Mouse (Mus musculus) heart, adult 2 months (tissue): Measurements from ENCODE around the gene Gfra1. TPM values are rescaled to one million over a fixed set of nuclear protein-coding genes. Genes with fewer than 3 reads are reported as not detected.

Source experiments
- DNase-seq, 2 experiments: peaks; one replicate each; pipeline ENCODE4 v3.0.0; 2021
- H3K27ac ChIP-seq: fragments of 200-600 bp; 2 replicates; pipeline ENCODE4 v1.8.1; 2022
- H3K27me3 ChIP-seq: fragments of 200-500 bp; 2 replicates; pipeline ENCODE4 v1.6.1; 2012; ENCODE audit warnings: mild to moderate bottlenecking, low read length, inconsistent platforms, mixed read lengths; ENCODE audit not compliant: control insufficient read depth, insufficient read depth
- H3K36me3 ChIP-seq: fragments of 200-500 bp; 2 replicates; pipeline ENCODE4 v1.6.1; 2012; ENCODE audit warnings: low read length, inconsistent platforms; ENCODE audit not compliant: control insufficient read depth, insufficient read depth
- H3K4me1 ChIP-seq: fragments of 200-500 bp; 2 replicates; pipeline ENCODE4 v1.6.1; 2011; ENCODE audit warnings: low read length; ENCODE audit not compliant: control insufficient read depth, insufficient read depth
- H3K4me3 ChIP-seq: fragments of 200-600 bp; 2 replicates; pipeline ENCODE4 v1.8.1; 2022
- H3K79me2 ChIP-seq: fragments of 200-500 bp; replicated peaks from 2 replicates; pipeline ENCODE4 v1.6.1; 2012; ENCODE audit warnings: mild to moderate bottlenecking, inconsistent platforms, low read length, moderate library complexity, mixed read lengths; ENCODE audit not compliant: control insufficient read depth, insufficient read depth
- H3K9ac ChIP-seq: fragments of 200-500 bp; 2 replicates; pipeline ENCODE4 v1.6.1; 2012; ENCODE audit warnings: low read depth, mild to moderate bottlenecking, control low read depth, inconsistent platforms, low read length, mixed read lengths
- CTCF ChIP-seq: fragments of 200-600 bp; IDR thresholded peaks from 2 replicates; pipeline ENCODE4 v1.8.1; 2022; ENCODE audit warnings: antibody characterized with exemption, mild to moderate bottlenecking, moderate library complexity
- EP300 ChIP-seq: fragments of 200-500 bp; IDR thresholded peaks from 2 replicates; pipeline ENCODE4 v1.6.1; 2011; ENCODE audit warnings: low read depth, low read length, control low read depth; ENCODE audit not compliant: insufficient read depth
- POLR2A ChIP-seq: fragments of 200-500 bp; IDR thresholded peaks from 2 replicates; pipeline ENCODE4 v1.6.1; 2011; ENCODE audit warnings: mild to moderate bottlenecking, low read depth, low read length, control low read depth; ENCODE audit not compliant: insufficient read depth
- WGBS: fragments of 180-500 bp; shearing (Covaris S2); methylation state at CpG from one replicate; pipeline ENCODE4 v1.1.7; 2018; 5-methylcytosine and 5-hydroxymethylcytosine counted together
- intact Hi-C: fragments of 180-260 bp; cut with DNase I; formaldehyde crosslinking; loops from one replicate; pipeline ENCODE4 v1.15.1; 2025
- polyA plus RNA-seq: library from polyadenylated mRNA; depleted of rRNA; stranded (reverse); fragments of >200 nt; gene quantifications from 2 replicates; pipeline ENCODE4 v1.2.3, GENCODE M21; 2012
- total RNA-seq, 2 experiments: library from RNA; stranded (reverse); gene quantifications; 2 replicates each; pipeline ENCODE4 v1.2.3; 2021

The Gfra1 gene
- total and polyA plus RNA-seq, 3 experiments, result 2.3 to 5.4 (median 4.1) TPM

GRCm38 (mm10) chr19:58451323-58451722 is 4.4 kb downstream of the Gfra1 start:
- intact Hi-C loops, result loop anchor here (10.0 kb wide), 2 partner anchors 137 to 337 kb away; no protein-coding TSS in a partner anchor
- no peak overlapping the region for H3K9ac ChIP-seq
- no peak overlapping the region for H3K4me3 ChIP-seq
- H3K36me3 ChIP-seq, result no peaks in the 10 kb centered on the region
- H3K27me3 ChIP-seq, result peaks cover 6% of the 10 kb centered on the region
- DNase-seq, result no peak
- no peaks in the 10 kb centered on the region for H3K79me2 ChIP-seq
- no peak overlapping the region for H3K27ac ChIP-seq
- peaks cover 5% of the 10 kb centered on the region; the same call in 1 of the 2 replicates for H3K4me1 ChIP-seq
- 59% methylated on average over 6 of the region's 6 CpGs for WGBS
- TF ChIP-seq POLR2A (no peak), EP300 (no peak)

- H3K4me3 ChIP-seq, result no peak overlapping the region
- H3K27ac ChIP-seq, result no peak overlapping the region
- H3K9ac ChIP-seq, result no peak overlapping the region
- H3K36me3 ChIP-seq, result no peaks in the 10 kb centered on the region
- no peak for DNase-seq
- intact Hi-C loops, result loop anchor here (10.0 kb wide), 2 partner anchors 136 to 336 kb away; no protein-coding TSS in a partner anchor
- 0 out of 2 replicates have a peak, but pooled peaks cover 2% of the 10 kb centered on the region for H3K4me1 ChIP-seq
- peaks cover 3% of the 10 kb centered on the region for H3K27me3 ChIP-seq
- no peak for TF ChIP-seq POLR2A
- no peak for TF ChIP-seq CTCF
- H3K79me2 ChIP-seq, result no peaks in the 10 kb centered on the region
- WGBS, result 57% methylated on average over 5 of the region's 5 CpGs
Measured at GRCm38 (mm10) chr19:58450716-58451115, 5.0 kb downstream of the Gfra1 start.

GRCm38 (mm10) chr19:58442785-58443732 is 12.7 kb downstream of the Gfra1 start:
- TF ChIP-seq EP300, result no peak
- TF ChIP-seq CTCF, result no peak
- no peak for TF ChIP-seq POLR2A
- Histone ChIP-seq H3K36me3 (no peaks in the 10 kb centered on the region), H3K4me1 (no peaks in the 10 kb centered on the region), H3K27ac (no peak overlapping the region), H3K79me2 (no peaks in the 10 kb centered on the region), H3K27me3 (no peaks in the 10 kb centered on the region), H3K9ac (no peak overlapping the region), H3K4me3 (no peak overlapping the region)
- WGBS, result 81% methylated on average over 10 of the region's 10 CpGs
- DNase-seq, result no peak
- intact Hi-C loops, result no loop called here

- no peak for DNase-seq
- no peak overlapping the region for H3K9ac ChIP-seq
- intact Hi-C loops, result no loop called here
- WGBS, result 57% methylated on average over 7 of the region's 7 CpGs
- H3K4me3 ChIP-seq, result no peak overlapping the region
- no peaks in the 10 kb centered on the region for H3K79me2 ChIP-seq
- no peak for TF ChIP-seq EP300
- no peak overlapping the region for H3K27ac ChIP-seq
- H3K27me3 ChIP-seq, result no peaks in the 10 kb centered on the region
- H3K4me1 ChIP-seq, result no peaks in the 10 kb centered on the region
- H3K36me3 ChIP-seq, result no peaks in the 10 kb centered on the region
Measured at GRCm38 (mm10) chr19:58441785-58442184, 13.9 kb downstream of the Gfra1 start.

- Histone ChIP-seq H3K4me3 (no peak overlapping the region), H3K79me2 (no peaks in the 10 kb centered on the region), H3K4me1 (no peaks in the 10 kb centered on the region), H3K36me3 (no peaks in the 10 kb centered on the region), H3K27me3 (no peaks in the 10 kb centered on the region), H3K9ac (no peak overlapping the region), H3K27ac (no peak overlapping the region)
- intact Hi-C loops, result no loop called here
- no peak for TF ChIP-seq EP300
- TF ChIP-seq CTCF, result no peak
- TF ChIP-seq POLR2A, result no peak
- no peak for DNase-seq
- 92% methylated on average over 7 of the region's 7 CpGs for WGBS
Measured at GRCm38 (mm10) chr19:58441246-58441645, 14.5 kb downstream of the Gfra1 start.

GRCm38 (mm10) chr19:58438762-58439161 is 16.9 kb downstream of the Gfra1 start:
- H3K4me1 ChIP-seq, result no peaks in the 10 kb centered on the region
- TF ChIP-seq CTCF (no peak), EP300 (no peak), POLR2A (no peak)
- H3K4me3 ChIP-seq, result no peak overlapping the region
- H3K27me3 ChIP-seq, result no peaks in the 10 kb centered on the region
- no peak overlapping the region for H3K27ac ChIP-seq
- no peak for DNase-seq
- H3K9ac ChIP-seq, result no peak overlapping the region
- WGBS, result 78% methylated on average over 4 of the region's 4 CpGs
- H3K79me2 ChIP-seq, result no peaks in the 10 kb centered on the region
- H3K36me3 ChIP-seq, result no peaks in the 10 kb centered on the region
- intact Hi-C loops, result no loop called here
